Mouse (Mus musculus) spleen, postnatal 10 days (tissue): ENCODE measurements around the gene Mttp.

Experiments used
- DNase-seq, 2 experiments: peaks; one replicate each; pipeline ENCODE4 v3.0.0; 2021 to 2022; ENCODE audit warnings: low spot score in 2 of 2

Mttp gene

DNA sequence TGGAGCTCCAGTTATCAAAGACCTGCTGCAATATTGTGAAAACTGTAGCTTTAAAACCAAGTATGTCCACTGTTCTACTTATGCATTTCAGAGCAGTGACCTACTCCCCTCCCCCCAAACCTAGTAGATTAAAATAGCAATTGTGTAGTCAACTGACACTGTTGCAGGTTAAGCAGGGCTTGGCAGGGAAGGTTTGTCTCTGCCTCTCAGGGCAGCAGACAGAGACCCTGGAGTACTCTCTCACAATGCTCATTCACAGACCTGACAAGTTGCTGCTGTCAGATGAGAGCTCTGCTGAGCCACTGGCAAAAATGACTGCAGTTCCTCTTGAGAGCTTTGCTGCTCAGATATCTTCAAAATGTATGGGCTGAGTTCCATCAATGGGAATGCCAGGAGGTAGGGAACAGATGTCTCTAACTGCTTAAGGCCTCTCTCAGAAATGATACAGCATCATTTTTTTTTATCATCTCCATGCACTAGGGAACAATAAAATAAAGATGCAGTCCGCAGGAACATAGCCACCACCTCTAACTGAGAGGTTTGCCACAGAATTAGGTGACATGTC lies 61.6 kb downstream of the Mttp start:
- no peak for DNase-seq

DNA sequence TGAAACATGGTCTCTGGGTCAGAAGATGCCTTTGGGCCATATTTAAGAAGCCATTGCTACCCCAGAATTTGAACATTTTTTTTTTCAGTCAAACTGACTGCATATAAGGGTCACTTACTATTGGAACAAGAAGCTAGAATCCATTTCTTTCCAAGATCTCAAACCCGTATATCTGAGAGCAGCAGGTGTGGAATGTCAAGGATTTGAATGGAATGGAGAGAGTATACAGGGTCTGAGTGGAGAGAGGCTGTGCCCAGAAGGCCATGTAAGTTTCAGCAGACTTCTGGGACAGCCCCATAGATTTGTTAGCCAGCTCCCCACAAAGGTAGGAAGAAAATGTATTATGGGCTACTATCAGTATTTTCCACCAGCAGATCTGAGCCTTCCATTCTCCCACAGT lies 66.1 kb downstream of the Mttp start:
- no peak for DNase-seq

GRCm38 (mm10) chr3:138077476-138078340 lies 67.1 kb downstream of the Mttp start:
- no peak for DNase-seq

GRCm38 (mm10) chr3:138075209-138075608 lies 69.6 kb downstream of the Mttp start:
- DNase-seq: no peak

- DNase-seq: no peak
Observed at GRCm38 (mm10) chr3:138074214-138074613, 70.6 kb downstream of the Mttp start.

GRCm38 (mm10) chr3:138071476-138072073 lies 73.2 kb downstream of the Mttp start:
- no peak for DNase-seq

DNA sequence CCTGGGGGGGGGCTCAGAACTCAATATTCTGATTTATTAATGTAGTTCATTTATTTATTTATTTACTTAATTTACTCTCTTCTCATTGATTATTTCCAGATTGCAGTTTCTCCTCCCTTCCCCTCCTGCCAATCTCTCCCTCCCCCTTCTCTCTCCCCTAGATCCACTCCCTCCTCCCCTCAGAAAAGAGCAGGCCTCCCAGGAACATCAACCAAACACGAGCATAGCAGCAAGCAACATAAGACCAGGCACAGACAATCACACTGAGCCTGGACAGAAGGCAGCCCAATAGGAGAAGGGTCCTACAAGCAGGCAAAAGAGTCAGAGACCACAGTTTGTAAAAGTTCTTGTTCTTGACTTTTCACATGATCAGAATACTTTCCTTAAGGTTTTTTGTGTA lies 73.8 kb downstream of the Mttp start:
- no peak for DNase-seq

GRCm38 (mm10) chr3:138069756-138070511 lies 74.8 kb downstream of the Mttp start:
- DNase-seq: no peak

DNA sequence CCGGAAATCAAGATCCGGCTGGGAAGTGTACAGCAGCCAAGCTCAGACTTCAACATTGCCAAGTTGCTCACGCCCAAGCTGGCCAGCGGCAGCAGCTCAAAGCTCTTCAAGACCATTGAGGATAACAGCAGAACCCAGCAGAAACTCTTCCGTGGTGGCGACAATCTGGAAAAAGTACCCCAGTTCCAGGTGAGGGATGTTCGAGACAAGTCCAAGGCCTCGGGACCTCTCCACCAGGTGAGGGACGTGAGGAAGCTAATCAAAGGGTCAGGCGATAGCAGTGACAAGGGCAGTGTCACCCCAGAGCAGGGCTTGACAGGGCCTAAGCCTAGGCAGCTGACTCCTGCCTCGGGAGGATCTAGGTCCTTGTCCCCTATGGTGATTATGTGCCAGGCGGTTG lies 76.7 kb downstream of the Mttp start:
- DNase-seq: no peak

DNA sequence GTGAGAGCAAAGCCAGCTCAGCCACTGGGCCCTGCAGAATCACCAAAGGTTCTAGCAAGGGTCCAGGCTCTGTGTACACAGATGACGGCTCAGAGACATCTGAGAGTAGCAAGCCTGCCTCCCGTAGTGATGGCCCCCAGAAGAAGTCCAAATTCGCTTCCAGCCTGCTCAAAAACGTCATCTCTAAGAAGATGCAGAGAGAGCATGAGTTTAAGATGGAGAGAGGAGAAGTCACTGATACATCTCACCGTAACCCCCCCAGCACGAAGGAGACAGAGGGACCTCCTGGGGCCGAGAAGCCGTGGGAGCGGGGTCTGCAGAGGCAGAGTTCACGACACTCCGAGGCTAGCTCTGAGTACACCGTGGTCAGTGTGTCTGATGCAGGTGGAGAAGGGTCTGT lies 77.5 kb downstream of the Mttp start, which contains the start of gene Gm5105:
TSS of gene Gm5105 (minus strand) at position 101 of the 400 bp plus-strand sequence.
- no peak for DNase-seq

DNA sequence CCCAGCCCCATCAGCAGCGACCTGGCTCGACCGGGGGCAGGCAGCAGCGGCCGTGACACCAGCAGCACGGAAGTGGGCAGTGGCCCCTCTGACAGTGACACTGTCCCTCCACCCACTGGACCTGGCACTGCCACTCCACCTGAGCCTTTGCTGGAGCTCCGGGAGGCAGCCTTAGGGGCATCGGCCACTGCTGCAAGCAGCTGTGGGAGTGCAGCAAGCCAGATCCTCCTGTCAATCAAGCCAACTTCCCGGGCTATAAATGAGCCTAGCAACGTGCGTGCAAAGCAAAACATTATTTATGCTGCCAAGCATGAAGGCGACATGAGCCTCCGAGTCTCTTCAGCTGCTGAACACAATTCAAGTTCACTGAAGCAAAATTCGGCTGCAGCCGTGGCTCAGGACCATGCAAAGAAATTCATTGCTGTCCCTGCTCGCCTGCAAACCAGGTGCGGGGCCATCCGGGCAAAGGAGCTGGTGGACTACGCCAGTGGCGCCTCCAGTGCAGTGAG lies 78.4 kb downstream of the Mttp start:
- no peak for DNase-seq

GRCm38 (mm10) chr3:138065930-138066329 lies 78.8 kb downstream of the Mttp start:
- DNase-seq: no peak

GRCm38 (mm10) chr3:138064732-138065645 lies 79.8 kb downstream of the Mttp start, which contains the start of gene 1110002E22Rik:
Gene 1110002E22Rik, plus strand, starts transcription at chr3:138065052.
- DNase-seq: no peak

DNA sequence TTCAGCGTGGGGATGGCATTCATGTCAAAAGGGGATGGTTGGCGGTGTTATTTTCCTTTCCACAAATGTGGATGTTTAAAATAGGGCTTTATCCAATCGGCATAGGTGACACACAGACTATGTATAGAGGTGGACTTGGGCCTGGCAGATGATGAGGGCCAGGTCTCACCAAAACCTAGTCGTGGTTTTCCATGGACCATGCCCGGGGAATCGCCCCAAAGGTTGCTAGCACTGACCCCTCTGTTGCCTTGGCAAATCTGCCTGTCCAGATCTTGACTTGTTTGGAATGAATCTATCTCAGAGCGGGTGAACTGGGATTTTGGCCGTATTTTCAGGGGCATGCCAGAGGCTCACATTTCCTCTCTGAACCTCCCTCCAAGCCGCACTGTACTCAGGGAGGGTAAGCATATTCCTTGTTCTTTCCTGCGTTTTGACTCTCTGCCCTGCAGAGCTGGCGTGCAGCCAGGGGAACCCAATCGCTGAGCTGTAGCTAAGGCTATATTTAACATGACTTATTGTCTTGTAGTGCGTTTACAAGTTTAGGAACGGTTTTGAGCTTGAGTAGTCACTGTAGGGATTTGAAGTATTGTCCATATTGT lies 80.9 kb downstream of the Mttp start:
- no peak for DNase-seq

DNA sequence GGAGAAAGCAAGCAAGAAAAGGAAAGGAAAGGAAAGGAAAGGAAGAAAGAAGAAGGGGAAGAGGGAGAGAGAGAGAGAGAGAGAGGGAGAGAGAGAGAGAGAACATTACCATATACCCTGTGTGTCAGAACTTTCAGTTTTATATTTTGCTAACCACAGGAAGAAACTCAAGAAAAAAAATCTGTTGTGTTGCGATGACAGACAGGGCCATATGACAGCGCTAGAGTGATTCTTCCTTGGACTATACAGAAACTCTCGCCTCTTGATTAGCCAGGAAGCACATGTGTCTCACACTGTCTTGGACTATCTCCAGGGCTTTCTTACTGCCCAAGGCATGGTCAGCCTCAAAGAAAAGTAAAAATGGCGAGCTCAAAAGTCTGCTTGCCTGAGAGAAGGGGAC lies 82.1 kb downstream of the Mttp start:
- DNase-seq: no peak

GRCm38 (mm10) chr3:138061205-138061911 lies 83.4 kb downstream of the Mttp start:
- DNase-seq: no peak

DNA sequence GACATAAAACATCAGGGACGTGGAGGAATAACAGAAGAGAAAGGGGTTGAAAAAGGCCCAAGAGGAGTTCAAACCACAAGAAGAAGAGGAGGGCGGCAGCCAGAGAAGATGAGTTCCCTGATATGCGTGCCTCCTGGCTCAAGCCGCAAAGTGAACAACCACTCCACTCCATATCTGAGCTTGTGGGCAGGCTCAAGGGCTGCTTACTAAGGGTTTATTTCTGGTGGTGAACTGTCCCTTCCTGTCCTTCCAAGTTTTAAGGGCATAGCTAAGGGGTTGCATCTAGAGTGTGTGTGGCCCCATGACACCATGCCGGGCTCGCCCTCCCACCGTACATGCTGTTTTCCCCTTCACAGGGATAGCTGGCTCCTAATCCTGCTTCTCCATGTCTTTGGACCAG lies 84.3 kb downstream of the Mttp start:
- no peak for DNase-seq

DNA sequence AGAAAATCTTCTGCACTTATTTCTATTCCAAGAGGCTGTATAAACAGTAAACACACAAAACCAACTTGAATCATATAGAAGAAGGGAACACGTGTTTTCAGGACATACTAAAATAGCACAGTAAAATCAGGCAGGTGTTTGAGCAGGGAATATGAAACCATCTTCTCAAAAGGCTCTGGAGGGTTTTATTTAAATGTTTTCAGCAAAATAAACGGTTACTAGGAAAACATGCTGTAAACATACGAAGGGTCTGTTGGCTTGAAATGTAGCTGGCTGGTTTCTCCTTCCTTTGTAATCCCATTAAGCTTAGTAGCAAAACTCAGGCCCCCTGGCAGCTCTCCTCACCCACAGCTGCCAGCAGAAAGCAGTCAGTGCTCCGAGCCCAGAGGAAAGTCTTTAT lies 86.5 kb downstream of the Mttp start:
- no peak for DNase-seq

GRCm38 (mm10) chr3:138056976-138057375 lies 87.8 kb downstream of the Mttp start:
- no peak for DNase-seq

DNA sequence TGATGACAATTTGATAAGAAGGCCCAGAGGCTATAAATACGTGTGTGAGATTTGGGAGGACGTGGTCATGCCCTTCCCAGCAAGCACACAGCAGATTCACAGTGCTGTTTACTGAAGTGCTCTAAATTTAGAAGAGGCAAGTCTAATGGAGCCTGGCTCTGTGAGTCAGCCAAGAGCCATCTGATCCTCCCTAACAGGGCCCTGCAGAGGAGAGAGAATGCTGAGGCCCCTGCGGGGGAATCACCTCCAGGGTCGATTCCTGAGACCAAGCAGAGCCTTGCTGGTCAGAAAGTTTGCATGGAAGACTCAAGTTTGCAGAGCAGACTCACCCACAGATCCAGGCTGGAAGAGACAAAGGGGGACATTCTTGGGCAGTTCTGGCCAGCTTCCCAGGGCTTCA lies 90.8 kb downstream of the Mttp start:
- DNase-seq: no peak
